Mouse (Mus musculus) gastrocnemius, postnatal 14 days (tissue): ENCODE results near the gene Ppia. TPM values are rescaled to one million over a fixed set of nuclear protein-coding genes. Genes with fewer than 3 reads are reported as not detected.
A peak's percentile ranks its signal among the peaks of the same experiment; 100 is the strongest.
"Not testable (repeated sequence)": the region's sequence is repeated elsewhere in the genome, so short reads cannot be mapped to it uniquely, and the experiment has no call there.

Source experiments
- DNase-seq: peaks from one replicate; pipeline ENCODE4 v3.0.0; 2021; ENCODE audit warnings: mixed read lengths
- intact Hi-C: fragments of 180-260 bp; cut with DNase I; formaldehyde crosslinking; loops from one replicate; pipeline ENCODE4 v1.15.1; 2025; ENCODE audit warnings: low total_unique reads
- long read RNA-seq, 2 experiments: library from polyadenylated mRNA; stranded (forward); transcript quantifications; one replicate each; pipeline ENCODE4 v2.0.0; 2021
- total RNA-seq, 2 experiments: library from RNA; stranded (reverse); gene quantifications; 2 replicates each; pipeline ENCODE4 v1.2.3; 2021

Gene Ppia
- 100 to 1,000 TPM; 427 to 511 TPM for total RNA-seq
- long read RNA-seq, experiment 1, transcript Ppia-202 (5 exons, 1,170 nt), result major isoform, 247 of 251 reads
- long read RNA-seq, experiment 1, partial matches to known transcripts, result 3 of 251 reads
- long read RNA-seq, experiment 1, other reads (novel, unspliced or antisense), result 0 of 251 reads
- long read RNA-seq, experiment 2, transcript Ppia-202 (5 exons, 1,170 nt), result major isoform, 269 of 274 reads
- long read RNA-seq, experiment 2, partial matches to known transcripts, result 3 of 274 reads
- long read RNA-seq, experiment 2, other reads (novel, unspliced or antisense), result 1 of 274 reads

- intact Hi-C loops, result no loop called here
- no peak for DNase-seq
These were observed at the start of gene Ppia for GRCm38 (mm10) chr11:6414751-6415550. Gene Ppia, plus strand, starts transcription at chr11:6415443.

GRCm38 (mm10) chr11:6365885-6366284 is 49.4 kb upstream of the Ppia start:
- intact Hi-C loops, result no loop called here
- DNase-seq, result peak; percentile 75

GRCm38 (mm10) chr11:6366434-6366833 is 48.8 kb upstream of the Ppia start:
- intact Hi-C loops, result no loop called here
- no peak for DNase-seq

GRCm38 (mm10) chr11:6367156-6367555 is 48.1 kb upstream of the Ppia start:
- no peak for DNase-seq
- intact Hi-C loops, result no loop called here

GRCm38 (mm10) chr11:6367986-6368385 is 47.3 kb upstream of the Ppia start:
- intact Hi-C loops, DNase-seq: not testable (repeated sequence)

GRCm38 (mm10) chr11:6371376-6372155 is 43.7 kb upstream of the Ppia start:
- DNase-seq, result no peak

GRCm38 (mm10) chr11:6372784-6373183 is 42.5 kb upstream of the Ppia start:
- intact Hi-C loops, result no loop called here
- DNase-seq, result no peak

More at GRCm38 (mm10) chr11:6371376-6372155, 43.7 kb upstream of the Ppia start:
- intact Hi-C loops, result no loop called here

- intact Hi-C loops, result no loop called here
- DNase-seq, result no peak
These were observed 34.3 kb upstream of the Ppia start for GRCm38 (mm10) chr11:6380916-6381315.

- intact Hi-C loops, result no loop called here
- DNase-seq, result no peak
These were observed 27.0 kb upstream of the Ppia start for GRCm38 (mm10) chr11:6388126-6388725.

GRCm38 (mm10) chr11:6388726-6389413 is 26.4 kb upstream of the Ppia start, which contains the start of gene Zmiz2:
Gene Zmiz2, plus strand, starts transcription at chr11:6389074.
- peak; percentile 97 for DNase-seq
- intact Hi-C loops, result no loop called here

- no peak for DNase-seq
- intact Hi-C loops, result no loop called here
These were observed 25.7 kb upstream of the Ppia start for GRCm38 (mm10) chr11:6389483-6389921.

- intact Hi-C loops, result no loop called here
- DNase-seq, result no peak
These were observed 24.7 kb upstream of the Ppia start for GRCm38 (mm10) chr11:6390376-6391053.

GRCm38 (mm10) chr11:6391516-6392276 is 23.5 kb upstream of the Ppia start:
- no peak for DNase-seq
- intact Hi-C loops, result no loop called here

GRCm38 (mm10) chr11:6392857-6393256 is 22.4 kb upstream of the Ppia start:
- intact Hi-C loops, result no loop called here
- no peak for DNase-seq

GRCm38 (mm10) chr11:6393866-6394265 is 21.4 kb upstream of the Ppia start:
- peak; percentile 42 for DNase-seq
- intact Hi-C loops, result no loop called here

GRCm38 (mm10) chr11:6395565-6395964 is 19.7 kb upstream of the Ppia start:
- no peak for DNase-seq

GRCm38 (mm10) chr11:6398141-6398540 is 17.1 kb upstream of the Ppia start:
- DNase-seq, result no peak
- intact Hi-C loops, result no loop called here

More at GRCm38 (mm10) chr11:6395565-6395964, 19.7 kb upstream of the Ppia start:
- intact Hi-C loops, result no loop called here
